Mouse (Mus musculus) liver, adult 2 months (tissue): ENCODE measurements around the gene Coro2a. TPM values are rescaled to one million over a fixed set of nuclear protein-coding genes. Genes with fewer than 3 reads are reported as not detected.
"Not testable (repeated sequence)": the region's sequence is repeated elsewhere in the genome, so short reads cannot be mapped to it uniquely, and the experiment has no call there.

Source experiments
- DNase-seq: peaks from one replicate; pipeline ENCODE4 v3.0.0-alpha.2; 2011; ENCODE audit warnings: low read depth, low spot score; ENCODE audit errors: extremely low read depth
- H3K27ac ChIP-seq: fragments of 200-500 bp; replicated peaks from 2 replicates; pipeline ENCODE4 v1.5.1; 2012; ENCODE audit warnings: low read depth, mild to moderate bottlenecking, control low read depth, inconsistent platforms, low read length; ENCODE audit not compliant: insufficient read depth
- H3K27me3 ChIP-seq: fragments of 200-500 bp; 2 replicates; pipeline ENCODE4 v1.6.1; 2012; ENCODE audit warnings: mild to moderate bottlenecking, moderate library complexity, low read length, inconsistent platforms; ENCODE audit not compliant: control insufficient read depth, insufficient read depth
- H3K36me3 ChIP-seq: fragments of 200-500 bp; 2 replicates; pipeline ENCODE4 v1.6.1; 2012; ENCODE audit warnings: low read length, inconsistent platforms; ENCODE audit not compliant: control insufficient read depth, insufficient read depth
- H3K4me1 ChIP-seq: fragments of 200-500 bp; 2 replicates; pipeline ENCODE4 v1.6.1; 2011; ENCODE audit warnings: low read length; ENCODE audit not compliant: control insufficient read depth, insufficient read depth
- H3K4me3 ChIP-seq: fragments of 200-500 bp; 2 replicates; pipeline ENCODE4 v1.5.1; 2011; ENCODE audit warnings: low read depth, mild to moderate bottlenecking, control low read depth, low read length, moderate library complexity; ENCODE audit not compliant: insufficient read depth
- H3K79me2 ChIP-seq: fragments of 200-500 bp; 2 replicates; pipeline ENCODE4 v1.6.1; 2012; ENCODE audit warnings: inconsistent platforms, mild to moderate bottlenecking, low read length, moderate library complexity; ENCODE audit not compliant: control insufficient read depth, insufficient read depth
- H3K9ac ChIP-seq: fragments of 200-500 bp; 2 replicates; pipeline ENCODE4 v1.6.1; 2012; ENCODE audit warnings: low read depth, mild to moderate bottlenecking, control low read depth, inconsistent platforms, low read length
- CTCF ChIP-seq: fragments of 200-500 bp; IDR thresholded peaks from 2 replicates; pipeline ENCODE4 v1.5.1; 2011; ENCODE audit warnings: low read depth, low read length, control low read depth
- POLR2A ChIP-seq: fragments of 200-500 bp; IDR thresholded peaks from 2 replicates; pipeline ENCODE4 v1.6.1; 2011; ENCODE audit warnings: low read length, control low read depth; ENCODE audit not compliant: insufficient read depth; ENCODE audit errors: extremely low read depth
- WGBS: fragments of 180-500 bp; shearing (Covaris S2); methylation state at CpG from one replicate; pipeline ENCODE4 v1.1.7; 2018; 5-methylcytosine and 5-hydroxymethylcytosine counted together
- polyA plus RNA-seq: library from polyadenylated mRNA; depleted of rRNA; stranded (reverse); fragments of >200 nt; gene quantifications from 2 replicates; pipeline ENCODE4 v1.2.3, GENCODE M21; 2012
- total RNA-seq: library from RNA; depleted of rRNA; stranded (reverse); fragments of >200 nt; gene quantifications from 2 replicates; pipeline ENCODE4 v1.2.3, GENCODE M21; 2014

Gene Coro2a
- total and polyA plus RNA-seq, 2 experiments: 0.76 to 0.83 TPM

DNA sequence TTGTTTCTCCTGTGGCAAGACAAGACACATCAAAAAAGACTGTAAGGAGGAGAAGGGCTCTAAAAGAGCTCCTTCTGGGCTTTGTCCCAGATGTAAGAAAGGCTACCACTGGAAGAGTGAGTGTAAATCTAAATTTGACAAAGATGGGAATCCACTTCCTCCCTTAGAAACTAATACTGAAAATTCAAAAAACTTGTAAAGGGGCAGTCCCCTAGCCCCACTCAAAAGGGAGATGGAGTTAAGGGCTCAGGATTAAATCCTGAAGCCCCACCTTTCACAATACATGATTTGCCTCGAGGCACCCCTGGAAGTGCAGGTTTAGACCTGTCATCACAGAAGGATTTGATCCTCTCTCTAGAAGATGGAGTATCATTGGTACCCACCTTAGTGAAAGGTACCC lies 23.8 kb downstream of the Coro2a start:
- Histone ChIP-seq H3K9ac (no peak overlapping the region), H3K4me3 (no peak overlapping the region), H3K4me1 (no peaks in the 10 kb centered on the region), H3K27me3 (no peaks in the 10 kb centered on the region), H3K36me3 (no peaks in the 10 kb centered on the region), H3K27ac (no peak overlapping the region), H3K79me2 (no peaks in the 10 kb centered on the region)
- TF ChIP-seq POLR2A (no peak), CTCF (no peak)
- WGBS: 67% methylated on average over 1 of the region's 1 CpGs
- DNase-seq: no peak

DNA sequence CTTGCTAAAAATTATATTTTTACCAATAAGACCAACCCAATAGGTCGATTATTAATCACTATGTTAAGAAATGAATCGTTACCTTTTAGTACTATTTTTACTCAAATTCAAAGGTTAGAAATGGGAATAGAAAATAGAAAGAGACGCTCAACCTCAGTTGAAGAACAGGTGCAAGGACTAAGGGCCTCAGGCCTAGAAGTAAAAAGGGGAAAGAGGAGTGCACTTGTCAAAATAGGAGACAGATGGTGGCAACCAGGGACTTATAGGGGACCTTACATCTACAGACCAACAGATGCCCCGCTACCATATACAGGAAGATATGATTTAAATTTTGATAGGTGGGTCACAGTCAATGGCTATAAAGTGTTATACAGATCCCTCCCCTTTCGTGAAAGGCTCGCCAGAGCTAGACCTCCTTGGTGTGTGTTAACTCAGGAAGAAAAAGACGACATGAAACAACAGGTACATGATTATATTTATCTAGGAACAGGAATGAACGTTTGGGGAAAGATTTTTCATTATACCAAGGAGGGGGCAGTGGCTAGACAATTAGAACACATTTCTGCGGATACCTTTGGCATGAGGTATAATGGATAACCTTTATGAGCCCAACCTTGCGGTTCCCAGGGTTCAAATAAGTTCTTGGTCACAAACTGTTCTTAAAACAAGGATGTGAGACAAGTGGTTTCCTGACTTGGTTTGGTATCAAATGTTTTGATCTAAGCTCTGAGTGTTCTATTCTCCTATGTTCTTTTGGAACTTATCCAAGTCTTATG lies 26.3 kb downstream of the Coro2a start:
- 82% methylated on average over 6 of the region's 10 CpGs for WGBS
- not testable (repeated sequence) for H3K4me1 ChIP-seq

GRCm38 (mm10) chr4:46574841-46575240 lies 27.2 kb downstream of the Coro2a start:
- Histone ChIP-seq H3K27me3 (no peaks in the 10 kb centered on the region), H3K4me1 (no peaks in the 10 kb centered on the region), H3K79me2 (no peaks in the 10 kb centered on the region), H3K9ac (no peak overlapping the region), H3K27ac (peak overlapping the region; percentile 51; the same call in 1 of the 2 replicates), H3K36me3 (no peaks in the 10 kb centered on the region), H3K4me3 (no peak overlapping the region)
- DNase-seq: no peak
- TF ChIP-seq CTCF (no peak), POLR2A (no peak)
- WGBS: 88% methylated on average over 12 of the region's 12 CpGs

More for the DNA sequence above, 26.3 kb downstream of the Coro2a start:
- H3K36me3 ChIP-seq, DNase-seq, H3K9ac ChIP-seq, H3K27me3 ChIP-seq, H3K4me3 ChIP-seq, H3K79me2 ChIP-seq, H3K27ac ChIP-seq: not testable (repeated sequence)

GRCm38 (mm10) chr4:46574024-46574753 lies 27.8 kb downstream of the Coro2a start:
- no peaks in the 10 kb centered on the region for H3K27me3 ChIP-seq
- no peaks in the 10 kb centered on the region for H3K4me1 ChIP-seq
- H3K79me2 ChIP-seq: no peaks in the 10 kb centered on the region
- WGBS: 53% methylated on average over 9 of the region's 9 CpGs
- H3K9ac ChIP-seq: no peak overlapping the region
- no peak for TF ChIP-seq CTCF
- TF ChIP-seq POLR2A: no peak
- H3K4me3 ChIP-seq: no peak overlapping the region
- DNase-seq: no peak
- H3K27ac ChIP-seq: peak overlapping the region; percentile 51; the same call in 1 of the 2 replicates
- no peaks in the 10 kb centered on the region for H3K36me3 ChIP-seq

- H3K36me3 ChIP-seq: no peaks in the 10 kb centered on the region
- H3K27ac ChIP-seq: no peak overlapping the region
- no peaks in the 10 kb centered on the region for H3K27me3 ChIP-seq
- H3K4me1 ChIP-seq: no peaks in the 10 kb centered on the region
- H3K4me3 ChIP-seq: no peak overlapping the region
- no peak for DNase-seq
- H3K9ac ChIP-seq: no peak overlapping the region
- TF ChIP-seq POLR2A: no peak
- TF ChIP-seq CTCF: no peak
- H3K79me2 ChIP-seq: no peaks in the 10 kb centered on the region
- 84% methylated on average over 4 of the region's 4 CpGs for WGBS
Measured at GRCm38 (mm10) chr4:46572616-46573015, 29.4 kb downstream of the Coro2a start.

DNA sequence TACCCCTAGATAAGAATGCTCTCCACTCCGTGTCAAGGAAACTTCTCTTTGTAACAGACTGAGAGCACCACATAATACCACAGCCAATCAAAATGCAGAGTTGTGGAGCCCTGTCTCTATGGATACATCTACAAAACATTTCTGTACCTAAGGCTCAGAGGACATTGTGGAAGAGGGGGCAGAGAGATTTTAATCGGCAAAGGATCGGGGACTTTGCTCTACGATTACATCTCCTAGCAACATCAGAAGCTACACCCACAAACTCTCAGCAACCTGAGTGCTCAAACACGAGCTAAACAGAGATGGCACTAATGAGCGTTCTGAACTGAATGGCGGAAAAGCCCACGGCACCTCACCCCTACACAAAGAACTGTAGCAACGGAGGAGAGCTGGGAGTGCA lies 30.3 kb downstream of the Coro2a start:
- Histone ChIP-seq H3K4me3 (no peak overlapping the region), H3K4me1 (no peaks in the 10 kb centered on the region), H3K79me2 (no peaks in the 10 kb centered on the region), H3K36me3 (no peaks in the 10 kb centered on the region), H3K27ac (no peak overlapping the region), H3K27me3 (no peaks in the 10 kb centered on the region), H3K9ac (no peak overlapping the region)
- WGBS: 90% methylated on average over 9 of the region's 9 CpGs
- no peak for TF ChIP-seq CTCF
- TF ChIP-seq POLR2A: no peak
- DNase-seq: no peak
